Comparison of ENCODE assay signal across 8 mouse cellular contexts in genomic region chr4:62732840-62733239, GRCm38 (mm10).
DNase-seq lines count a peak whose midpoint lies in the region; ATAC-seq and TF ChIP-seq lines count a peak whose summit lies in the region.

No protein-coding gene starts in this region.

- peak overlapping the region; percentile 29; the same call in 1 of the 2 replicates for H3K27ac ChIP-seq in midbrain, embryonic 10.5 days (replicated peaks)
- H3K27ac ChIP-seq in midbrain, postnatal 0 days (ENCODE audit: low read depth, low read length): no peak overlapping the region
- peak overlapping the region; percentile 99 for H3K27ac ChIP-seq in heart, embryonic 11.5 days (ENCODE audit: low read depth, low read length)
- no peak overlapping the region for H3K27ac ChIP-seq in limb, embryonic 11.5 days (replicated peaks; ENCODE audit: low read depth, low read length)
- peak overlapping the region; percentile 87 for H3K27ac ChIP-seq in stomach, embryonic 15.5 days

- no peak overlapping the region for H3K9ac ChIP-seq in midbrain, postnatal 0 days (replicated peaks; ENCODE audit: low read length, poor library complexity, severe bottlenecking)
- H3K9ac ChIP-seq in heart, embryonic 11.5 days (ENCODE audit: low read depth, low read length): peak overlapping the region; percentile 67; the same call in 1 of the 2 replicates
- no peak overlapping the region for H3K9ac ChIP-seq in limb, embryonic 11.5 days (ENCODE audit: low read length)
- H3K9ac ChIP-seq in stomach, embryonic 15.5 days: no peak overlapping the region

- H3K9me3 ChIP-seq in midbrain, embryonic 10.5 days (replicated peaks): no peaks in the 10 kb centered on the region
- H3K9me3 ChIP-seq in midbrain, postnatal 0 days (ENCODE audit: low read length): no peaks in the 10 kb centered on the region
- no peaks in the 10 kb centered on the region; the same call in 1 of the 2 replicates for H3K9me3 ChIP-seq in heart, embryonic 11.5 days (replicated peaks; ENCODE audit: control insufficient read depth, low read length)
- H3K9me3 ChIP-seq in limb, embryonic 11.5 days (ENCODE audit: control insufficient read depth, low read length): no peaks in the 10 kb centered on the region
- no peaks in the 10 kb centered on the region for H3K9me3 ChIP-seq in stomach, embryonic 15.5 days

- no peaks in the 10 kb centered on the region for H3K36me3 ChIP-seq in midbrain, embryonic 10.5 days
- no peaks in the 10 kb centered on the region for H3K36me3 ChIP-seq in midbrain, postnatal 0 days (ENCODE audit: insufficient read depth, low read length)
- H3K36me3 ChIP-seq in heart, embryonic 11.5 days (ENCODE audit: control insufficient read depth, insufficient read depth, low read length): no peaks in the 10 kb centered on the region
- H3K36me3 ChIP-seq in limb, embryonic 11.5 days (ENCODE audit: control insufficient read depth, insufficient read depth, low read length): no peaks in the 10 kb centered on the region
- no peaks in the 10 kb centered on the region for H3K36me3 ChIP-seq in stomach, embryonic 15.5 days

- WGBS in midbrain, embryonic 10.5 days: 70% methylated on average over 2 of the region's 2 CpGs
- WGBS in midbrain, postnatal 0 days: 64% methylated on average over 2 of the region's 2 CpGs
- WGBS in heart, embryonic 11.5 days (ENCODE audit: insufficient replicate concordance): 4% methylated on average over 2 of the region's 2 CpGs
- WGBS in limb, embryonic 11.5 days: 46% methylated on average over 2 of the region's 2 CpGs
- 19% methylated on average over 2 of the region's 2 CpGs for WGBS in stomach, embryonic 15.5 days

- DNase-seq in midbrain, embryonic 10.5 days (ENCODE audit: low spot score): no peak
- DNase-seq in midbrain, postnatal 0 days (ENCODE audit: low spot score): no peak
- no peak for DNase-seq in limb, embryonic 11.5 days (ENCODE audit: low spot score)
- no peak for DNase-seq in layer of hippocampus, postnatal 10 days (ENCODE audit: low spot score in 2 of 2)
- DNase-seq in left cerebral cortex, postnatal 25 days (ENCODE audit: low spot score in 2 of 2): no peak
- no peak for DNase-seq in frontal cortex, adult 2 months (ENCODE audit: extremely low spot score in 1 of 2, low spot score in 1 of 2)

- H3K4me3 ChIP-seq in midbrain, embryonic 10.5 days: no peak overlapping the region
- H3K4me3 ChIP-seq in midbrain, postnatal 0 days (ENCODE audit: low read depth, low read length): no peak overlapping the region
- no peak overlapping the region for H3K4me3 ChIP-seq in heart, embryonic 11.5 days (ENCODE audit: low read depth, low read length)
- no peak overlapping the region for H3K4me3 ChIP-seq in limb, embryonic 11.5 days (ENCODE audit: low read depth, low read length)
- H3K4me3 ChIP-seq in stomach, embryonic 15.5 days (replicated peaks): no peak overlapping the region

- no peak overlapping the region for H3K4me2 ChIP-seq in midbrain, postnatal 0 days (ENCODE audit: low read depth, low read length, poor library complexity, severe bottlenecking)
- peak overlapping the region; percentile 32 for H3K4me2 ChIP-seq in heart, embryonic 11.5 days
- no peak overlapping the region for H3K4me2 ChIP-seq in limb, embryonic 11.5 days (ENCODE audit: low read depth, severe bottlenecking)
- no peak overlapping the region for H3K4me2 ChIP-seq in stomach, embryonic 15.5 days

- peaks cover 26% of the 10 kb centered on the region for H3K4me1 ChIP-seq in midbrain, embryonic 10.5 days
- H3K4me1 ChIP-seq in midbrain, postnatal 0 days (ENCODE audit: insufficient read depth, low read length): no peaks in the 10 kb centered on the region; the same call in 1 of the 2 replicates
- peaks cover 72% of the 10 kb centered on the region for H3K4me1 ChIP-seq in heart, embryonic 11.5 days (ENCODE audit: control insufficient read depth, insufficient read depth, low read length)
- H3K4me1 ChIP-seq in limb, embryonic 11.5 days (ENCODE audit: control insufficient read depth, insufficient read depth, low read length): peaks cover 13% of the 10 kb centered on the region
- peaks cover 41% of the 10 kb centered on the region for H3K4me1 ChIP-seq in stomach, embryonic 15.5 days

- H3K27me3 ChIP-seq in midbrain, embryonic 10.5 days (ENCODE audit: low read depth, poor library complexity, severe bottlenecking): no peaks in the 10 kb centered on the region
- no peaks in the 10 kb centered on the region for H3K27me3 ChIP-seq in midbrain, postnatal 0 days (ENCODE audit: insufficient read depth, low read length)
- H3K27me3 ChIP-seq in heart, embryonic 11.5 days (ENCODE audit: control insufficient read depth, insufficient read depth, low read length): no peaks in the 10 kb centered on the region
- no peaks in the 10 kb centered on the region for H3K27me3 ChIP-seq in limb, embryonic 11.5 days (ENCODE audit: control insufficient read depth, insufficient read depth, low read length)
- no peaks in the 10 kb centered on the region for H3K27me3 ChIP-seq in stomach, embryonic 15.5 days (replicated peaks)

- no peak for TF ChIP-seq CTCF in midbrain, postnatal 0 days (IDR thresholded peaks at IDR 0.05)

- no peak for ATAC-seq in midbrain, postnatal 0 days (ENCODE audit: low FRiP score)
- peak; percentile 79 for ATAC-seq in heart, embryonic 11.5 days (replicated peaks; ENCODE audit: insufficient number of reproducible peaks, low FRiP score, low TSS enrichment)
- ATAC-seq in limb, embryonic 11.5 days (ENCODE audit: insufficient number of reproducible peaks, low FRiP score, low TSS enrichment, low read depth): peak; percentile 28; the same call in 1 of the 2 replicates
- ATAC-seq in stomach, embryonic 15.5 days (ENCODE audit: insufficient read depth, low FRiP score, low read depth): peak; percentile 83

- intact Hi-C loops in left cerebral cortex, postnatal 25 days (cut with DNase I): no loop called here

Comparison
In these comparisons a context has a peak if more than half of its experiments do, and no peak if none do; other contexts are left out.
1. H3K27ac ChIP-seq: peak in midbrain, embryonic 10.5 days (single experiment), heart, embryonic 11.5 days (single experiment) and stomach, embryonic 15.5 days (single experiment); none in midbrain, postnatal 0 days (single experiment) and limb, embryonic 11.5 days (single experiment).